Mouse (Mus musculus) brain, embryonic 14.5 days (tissue): ENCODE measurements around the gene Slc35b2. TPM values are rescaled to one million over a fixed set of nuclear protein-coding genes. Genes with fewer than 3 reads are reported as not detected.

Experiments used
- DNase-seq: peaks from one replicate; pipeline ENCODE4 v3.0.0-alpha.2; 2011; ENCODE audit warnings: low read depth
- CTCF ChIP-seq: fragments of 200-500 bp; IDR thresholded peaks from 2 replicates; pipeline ENCODE4 v1.5.1; 2012; ENCODE audit warnings: inconsistent platforms, mild to moderate bottlenecking, moderate library complexity, borderline replicate concordance; ENCODE audit not compliant: insufficient read depth, insufficient read length; ENCODE audit errors: extremely low read depth
- POLR2A ChIP-seq: fragments of 200-500 bp; IDR thresholded peaks from 2 replicates; pipeline ENCODE4 v1.6.1; 2012; ENCODE audit warnings: mild to moderate bottlenecking, inconsistent platforms, borderline replicate concordance; ENCODE audit not compliant: poor library complexity, insufficient read depth, insufficient read length, severe bottlenecking; ENCODE audit errors: extremely low read depth
- polyA plus RNA-seq: library from polyadenylated mRNA; depleted of rRNA; stranded (reverse); fragments of >200 nt; gene quantifications from 2 replicates; pipeline ENCODE4 v1.2.3, GENCODE M21; 2012

Gene Slc35b2
- polyA plus RNA-seq, 1 experiment = 79.5 TPM

DNA sequence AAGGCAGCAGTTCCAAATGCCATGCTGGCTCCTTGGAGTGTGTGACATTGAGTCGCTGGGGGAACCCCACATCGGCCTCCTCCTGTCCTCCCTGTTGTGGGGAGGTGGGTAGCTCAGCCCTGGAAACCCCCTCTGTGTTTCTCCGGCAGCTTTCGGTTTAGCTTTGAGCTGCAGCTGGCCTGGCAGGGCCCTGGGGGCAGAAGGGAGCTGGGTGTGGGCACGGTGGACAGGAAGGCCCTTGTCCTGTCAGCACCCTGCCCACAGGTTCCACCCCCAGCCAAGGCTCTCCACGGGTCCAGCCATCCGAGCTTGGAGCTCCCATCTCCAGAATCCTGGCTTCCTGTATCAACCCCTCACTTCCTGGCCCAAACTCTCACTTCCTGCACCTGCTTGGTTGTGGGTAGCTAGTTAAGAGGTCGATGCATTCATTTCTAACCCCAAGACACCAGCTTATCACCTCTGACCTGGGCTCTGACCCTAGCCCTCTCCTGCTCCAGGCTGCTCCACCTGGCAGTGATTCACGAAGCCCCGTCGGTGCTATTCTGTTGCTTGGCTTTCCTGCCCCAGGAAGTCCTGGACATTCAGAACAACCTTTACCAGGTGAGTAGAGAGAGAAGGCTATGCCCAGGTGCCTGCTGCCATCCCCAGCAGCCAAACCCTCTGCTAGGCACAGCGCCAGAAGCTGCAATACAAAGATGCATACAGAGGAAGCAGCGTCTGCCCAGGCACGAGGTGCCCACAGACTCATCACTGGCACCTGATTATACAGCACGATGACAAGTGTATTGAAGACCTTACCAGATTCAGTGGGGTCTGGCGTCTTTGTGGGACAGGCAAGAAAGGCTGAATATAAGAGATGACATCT lies 5.4 kb upstream of the Slc35b2 start:
- DNase-seq = no peak
- no peak for TF ChIP-seq POLR2A
- no peak for TF ChIP-seq CTCF

DNA sequence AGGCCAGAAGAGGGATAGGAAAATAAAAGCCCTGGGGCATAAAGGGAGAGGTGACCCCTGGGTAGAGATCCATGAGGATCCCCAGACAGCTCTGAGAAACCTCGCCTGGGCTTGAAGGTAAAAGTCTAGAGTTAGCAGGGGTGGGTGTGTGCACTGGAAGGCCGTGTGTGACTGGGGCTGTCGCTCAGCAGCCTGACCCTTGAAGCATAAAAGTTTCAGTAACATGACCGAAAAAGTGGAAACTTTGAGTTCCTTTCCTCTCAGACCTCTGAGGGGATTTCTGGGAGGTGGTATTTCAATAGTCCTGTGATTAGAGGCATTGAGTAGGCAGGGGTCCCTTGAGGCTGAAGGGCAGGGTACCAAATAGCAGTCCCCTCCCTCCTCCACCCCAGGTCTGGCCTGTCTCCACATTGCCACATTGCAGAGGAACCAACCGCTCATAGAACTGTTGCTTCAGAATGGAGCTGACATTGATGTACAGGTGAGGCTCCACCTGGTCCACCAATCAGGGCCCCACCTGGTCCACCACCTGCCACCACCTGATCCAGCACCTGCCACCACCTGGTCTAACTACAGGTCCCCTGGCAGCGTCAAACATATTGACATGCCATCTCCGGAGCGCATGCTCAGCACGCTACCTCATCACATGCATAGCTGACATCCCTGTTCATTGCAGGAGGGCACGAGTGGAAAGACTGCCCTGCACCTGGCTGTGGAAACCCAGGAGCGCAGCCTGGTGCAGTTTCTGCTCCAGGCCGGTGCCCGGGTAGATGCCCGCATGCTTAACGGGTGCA lies 3.7 kb upstream of the Slc35b2 start:
- DNase-seq = no peak
- TF ChIP-seq CTCF (no peak), POLR2A (no peak)

DNA sequence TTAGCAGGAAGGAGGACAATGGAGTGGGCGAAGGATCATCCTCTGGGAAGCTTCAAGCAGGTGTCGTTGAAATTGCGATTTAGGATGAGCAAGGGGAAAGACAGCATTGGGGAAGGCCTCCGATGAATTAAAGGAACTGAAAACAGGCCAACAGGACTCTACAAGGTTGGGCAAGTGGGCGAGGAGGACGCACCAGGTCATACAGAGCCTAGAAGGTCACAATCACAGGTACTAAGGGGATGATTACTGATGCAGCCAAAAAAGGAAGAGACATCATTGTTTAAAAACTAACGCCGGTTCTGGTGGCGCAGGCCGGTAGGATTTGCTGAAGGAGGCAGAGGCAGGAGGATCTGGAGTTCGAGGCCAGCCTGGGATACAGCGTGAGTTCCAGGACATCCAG lies 458 bp upstream of the Slc35b2 start:
- TF ChIP-seq POLR2A (no peak), CTCF (no peak)
- DNase-seq = no peak

DNA sequence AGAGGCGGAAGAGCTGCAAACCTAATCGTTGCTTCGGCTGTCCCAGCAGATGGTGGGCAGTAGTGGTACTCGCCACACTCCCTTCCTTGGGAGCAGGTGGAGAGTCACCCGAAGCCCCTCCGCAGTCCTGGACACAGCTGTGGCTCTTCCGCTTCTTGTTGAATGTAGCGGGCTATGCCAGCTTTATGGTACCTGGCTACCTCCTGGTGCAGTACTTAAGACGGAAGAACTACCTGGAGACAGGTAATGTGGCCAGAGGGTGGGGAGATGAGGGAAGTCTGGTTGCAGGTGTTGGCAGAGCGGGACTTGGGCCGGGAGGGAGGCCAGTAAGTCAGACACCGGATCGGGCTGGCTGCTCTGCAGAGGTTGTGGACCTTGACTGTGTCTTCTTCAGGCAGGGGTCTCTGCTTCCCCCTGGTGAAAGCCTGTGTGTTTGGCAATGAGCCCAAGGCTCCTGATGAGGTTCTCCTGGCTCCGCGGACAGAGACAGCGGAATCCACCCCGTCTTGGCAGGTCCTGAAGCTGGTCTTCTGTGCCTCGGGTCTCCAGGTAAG lies 934 bp downstream of the Slc35b2 start:
- TF ChIP-seq CTCF (no peak), POLR2A (no peak)
- no peak for DNase-seq

DNA sequence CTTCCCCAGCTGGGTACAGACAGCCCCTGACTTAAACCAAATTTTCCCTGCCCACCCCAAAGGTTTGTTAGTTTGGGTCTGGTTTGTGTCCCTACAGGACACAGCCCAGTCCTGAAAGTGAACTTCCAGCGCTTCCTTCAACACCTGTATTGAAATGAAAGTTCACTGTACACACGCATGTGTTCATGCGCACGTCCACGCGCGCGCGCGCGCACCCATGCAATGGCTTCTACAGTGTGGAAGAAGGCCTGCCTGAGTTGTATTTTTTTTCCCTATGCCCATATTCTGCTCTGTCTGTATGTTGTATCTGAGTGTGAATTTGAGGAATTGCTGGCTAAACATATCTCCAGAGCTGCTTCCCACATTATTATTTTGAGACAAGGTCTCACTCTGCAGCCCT lies 1.4 kb downstream of the Slc35b2 start:
- no peak for DNase-seq
- TF ChIP-seq POLR2A (no peak), CTCF (no peak)

DNA sequence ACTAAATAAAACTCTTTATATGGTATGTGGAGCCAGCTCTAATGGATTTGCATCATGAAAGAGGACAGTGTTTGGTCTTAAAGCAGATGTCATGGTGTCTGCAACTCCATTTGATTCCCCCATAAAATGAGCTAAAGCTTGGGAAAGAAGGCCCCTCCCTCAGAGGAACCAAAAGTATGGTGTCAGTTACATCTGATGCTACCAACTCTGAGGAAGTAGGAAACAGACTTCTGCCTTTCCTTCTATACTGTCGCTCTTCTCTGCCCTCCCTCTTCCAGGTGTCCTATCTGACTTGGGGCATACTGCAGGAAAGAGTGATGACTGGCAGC lies 2.3 kb downstream of the Slc35b2 start:
- no peak for TF ChIP-seq POLR2A
- DNase-seq = no peak

DNA sequence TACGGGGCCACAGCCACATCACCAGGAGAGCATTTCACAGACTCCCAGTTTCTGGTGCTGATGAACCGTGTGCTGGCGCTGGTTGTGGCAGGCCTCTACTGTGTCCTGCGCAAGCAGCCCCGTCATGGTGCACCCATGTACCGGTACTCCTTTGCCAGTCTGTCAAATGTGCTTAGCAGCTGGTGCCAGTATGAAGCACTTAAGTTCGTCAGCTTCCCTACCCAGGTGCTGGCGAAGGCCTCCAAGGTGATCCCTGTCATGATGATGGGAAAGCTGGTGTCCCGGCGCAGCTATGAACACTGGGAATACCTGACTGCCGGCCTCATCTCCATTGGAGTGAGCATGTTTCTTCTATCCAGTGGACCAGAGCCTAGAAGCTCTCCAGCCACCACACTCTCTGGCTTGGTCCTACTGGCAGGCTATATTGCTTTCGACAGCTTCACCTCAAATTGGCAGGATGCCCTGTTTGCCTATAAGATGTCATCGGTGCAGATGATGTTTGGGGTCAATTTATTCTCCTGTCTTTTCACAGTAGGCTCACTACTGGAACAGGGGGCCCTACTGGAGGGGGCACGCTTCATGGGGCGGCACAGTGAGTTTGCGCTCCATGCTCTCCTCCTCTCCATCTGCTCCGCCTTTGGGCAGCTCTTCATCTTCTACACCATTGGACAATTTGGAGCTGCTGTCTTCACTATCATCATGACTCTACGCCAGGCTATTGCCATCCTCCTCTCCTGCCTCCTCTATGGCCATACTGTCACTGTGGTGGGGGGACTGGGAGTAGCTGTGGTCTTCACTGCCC lies 2.9 kb downstream of the Slc35b2 start:
- no peak for DNase-seq

DNA sequence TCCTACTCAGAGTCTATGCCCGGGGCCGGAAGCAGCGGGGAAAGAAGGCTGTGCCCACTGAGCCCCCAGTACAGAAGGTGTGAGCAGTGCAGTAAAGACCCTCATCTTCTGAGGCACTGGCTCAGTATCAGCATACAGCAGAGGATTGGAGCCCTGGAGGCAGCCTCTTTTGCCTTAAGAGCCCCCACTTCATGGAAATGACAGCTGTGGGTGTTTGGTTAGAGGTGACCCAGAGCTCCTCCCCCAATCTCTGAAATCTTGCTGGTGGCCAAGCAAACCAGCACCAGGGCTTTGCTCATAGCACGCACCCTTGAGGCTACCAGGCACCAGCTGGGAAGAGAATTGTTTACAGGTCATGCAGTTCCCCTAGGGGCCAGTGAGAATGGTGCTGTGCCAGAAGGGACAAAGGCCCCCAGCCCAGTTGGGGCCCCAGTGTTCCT lies 3.5 kb downstream of the Slc35b2 start:
- TF ChIP-seq POLR2A (no peak), CTCF (no peak)
- DNase-seq = no peak

More for the DNA sequence above, 2.9 kb downstream of the Slc35b2 start:
- TF ChIP-seq CTCF (no peak), POLR2A (no peak)

DNA sequence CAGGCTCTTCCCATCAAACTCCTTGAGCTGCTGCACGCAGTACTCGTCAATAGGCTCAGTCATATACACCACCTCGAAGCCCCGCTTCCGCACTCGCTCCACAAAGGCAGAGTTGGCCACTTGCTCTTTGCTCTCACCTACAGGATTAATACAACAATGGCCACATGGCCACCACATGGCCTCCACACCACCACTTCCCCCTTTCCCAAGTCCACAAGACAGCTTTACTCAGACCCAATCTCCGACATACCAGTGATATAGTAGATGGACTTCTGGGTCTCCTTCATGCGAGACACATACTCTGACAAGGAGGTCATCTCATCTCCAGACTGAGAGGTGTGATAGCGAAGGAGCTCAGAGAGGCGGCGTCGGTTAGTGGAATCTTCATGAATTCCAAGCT lies 5.3 kb downstream of the Slc35b2 start:
- no peak for TF ChIP-seq CTCF
- TF ChIP-seq POLR2A = no peak

DNA sequence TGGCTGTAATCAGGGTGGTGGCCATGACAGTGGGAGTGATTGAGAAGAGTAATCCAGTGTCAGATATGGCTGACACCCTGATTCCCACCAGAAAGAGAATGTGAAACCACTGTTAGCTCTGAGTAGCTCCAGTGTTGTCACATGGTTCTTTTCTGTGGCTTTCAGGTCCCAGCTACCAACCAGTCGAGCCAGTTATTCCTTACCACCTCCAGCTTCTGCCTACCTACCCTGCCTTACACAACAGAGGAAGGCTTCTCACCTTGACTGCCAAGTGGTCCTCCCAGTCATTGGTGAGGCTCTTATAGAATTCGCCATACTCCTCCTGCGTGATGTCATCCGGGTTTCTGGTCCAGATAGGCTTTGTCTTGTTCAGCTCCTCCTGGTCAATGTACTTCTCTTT lies 6.3 kb downstream of the Slc35b2 start:
- TF ChIP-seq POLR2A (no peak), CTCF (no peak)
- DNase-seq = no peak

More for the DNA sequence above, 5.3 kb downstream of the Slc35b2 start:
- no peak for DNase-seq

DNA sequence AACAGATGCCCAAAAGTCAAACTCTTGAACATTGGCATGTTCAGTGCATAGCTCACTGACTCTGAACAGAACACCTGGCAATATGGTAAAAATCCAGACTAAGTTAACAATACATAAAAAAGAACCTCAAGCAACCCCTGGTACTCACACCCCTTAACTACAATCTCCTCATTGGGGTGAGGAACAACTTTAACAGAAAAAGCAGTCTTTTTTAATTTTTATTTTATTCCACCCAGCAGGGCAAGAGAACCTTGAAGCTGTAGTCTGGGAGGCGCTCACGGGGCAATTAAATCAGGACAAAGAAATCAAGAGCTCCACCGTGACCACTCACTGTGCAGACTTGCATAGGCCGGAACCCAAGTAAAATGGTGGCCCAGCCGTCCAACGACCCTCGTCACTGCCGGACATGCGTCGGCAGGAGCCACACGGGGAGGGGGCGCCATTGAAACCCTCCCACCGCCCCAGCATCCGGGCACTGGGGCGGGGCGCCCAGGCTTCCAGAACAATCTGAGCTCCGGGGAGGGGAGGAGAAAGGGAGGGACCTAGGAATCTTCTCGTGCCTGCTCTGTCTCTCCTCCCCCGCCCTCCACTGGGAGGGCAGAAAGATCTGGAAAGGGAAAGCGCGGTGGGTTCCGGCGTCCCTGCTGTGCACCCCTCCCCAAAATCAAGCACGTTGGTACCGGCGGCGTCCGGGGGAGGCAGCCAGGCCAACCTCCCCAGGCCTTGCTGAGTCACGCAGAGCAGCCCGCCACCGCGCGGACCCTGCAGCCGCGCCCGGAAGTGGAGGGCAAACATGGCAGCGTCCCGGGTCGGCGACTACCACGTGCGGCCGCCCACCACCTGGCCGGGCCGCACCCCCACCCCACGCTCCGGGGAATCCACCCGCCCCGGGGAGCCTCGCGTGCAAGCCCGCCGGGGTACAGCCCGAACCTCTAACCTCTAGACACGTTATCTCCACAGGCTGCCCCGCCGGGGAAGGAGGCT lies 8.7 kb downstream of the Slc35b2 start:
- DNase-seq = peak; percentile 95
- TF ChIP-seq POLR2A = no peak; the same call in 1 of the 2 replicates
- TF ChIP-seq CTCF = no peak
